Mouse (Mus musculus) lung, embryonic 15.5 days (tissue): ENCODE results near the gene Sptan1. TPM values are rescaled to one million over a fixed set of nuclear protein-coding genes. Genes with fewer than 3 reads are reported as not detected.

Experiments
- ATAC-seq: fragments of 200-750 bp; cut with Nextera tagmentation; 2 replicates; pipeline ENCODE4 v1.8.0; 2017; ENCODE audit warnings: moderate number of reproducible peaks, borderline replicate concordance; ENCODE audit not compliant: low FRiP score, low TSS enrichment; ENCODE audit errors: extremely low read depth
- H3K27ac ChIP-seq: fragments of 300-500 bp; sonication (generic); 2 replicates; pipeline ENCODE4 v1.5.1; 2015; ENCODE audit warnings: moderate library complexity, mild to moderate bottlenecking, inconsistent platforms
- H3K27me3 ChIP-seq: fragments of 300-500 bp; sonication (generic); 2 replicates; pipeline ENCODE4 v1.6.1; 2015; ENCODE audit warnings: inconsistent platforms
- H3K36me3 ChIP-seq: fragments of 300-500 bp; sonication (generic); 2 replicates; pipeline ENCODE4 v1.6.1; 2015; ENCODE audit warnings: inconsistent platforms
- H3K4me1 ChIP-seq: fragments of 300-500 bp; sonication (generic); 2 replicates; pipeline ENCODE4 v1.6.1; 2015; ENCODE audit warnings: inconsistent platforms
- H3K4me2 ChIP-seq: fragments of 300-500 bp; sonication (generic); 2 replicates; pipeline ENCODE4 v1.6.1; 2015; ENCODE audit warnings: inconsistent platforms, mild to moderate bottlenecking, moderate library complexity
- H3K4me3 ChIP-seq: fragments of 300-500 bp; sonication (generic); 2 replicates; pipeline ENCODE4 v1.5.1; 2015; ENCODE audit warnings: mild to moderate bottlenecking, inconsistent platforms
- H3K9ac ChIP-seq: fragments of 300-500 bp; sonication (generic); 2 replicates; pipeline ENCODE4 v1.6.1; 2015; ENCODE audit warnings: inconsistent platforms
- H3K9me3 ChIP-seq: fragments of 300-500 bp; sonication (generic); 2 replicates; pipeline ENCODE4 v1.6.1; 2016; ENCODE audit warnings: inconsistent platforms
- WGBS: fragments of 180-500 bp; shearing (Covaris S2); methylation state at CpG from one replicate; pipeline ENCODE4 v1.1.7; 2015; 5-methylcytosine and 5-hydroxymethylcytosine counted together
- polyA plus RNA-seq: library from polyadenylated mRNA; unstranded; fragments of >200 nt; fragmentation: Nextera tagmentation; extraction: Ambion mirVana; gene quantifications from 2 replicates; pipeline ENCODE4 v1.2.1, GENCODE M21; 2015

Gene Sptan1
- polyA plus RNA-seq, 1 experiment from 2014 or later, result 102 TPM

DNA sequence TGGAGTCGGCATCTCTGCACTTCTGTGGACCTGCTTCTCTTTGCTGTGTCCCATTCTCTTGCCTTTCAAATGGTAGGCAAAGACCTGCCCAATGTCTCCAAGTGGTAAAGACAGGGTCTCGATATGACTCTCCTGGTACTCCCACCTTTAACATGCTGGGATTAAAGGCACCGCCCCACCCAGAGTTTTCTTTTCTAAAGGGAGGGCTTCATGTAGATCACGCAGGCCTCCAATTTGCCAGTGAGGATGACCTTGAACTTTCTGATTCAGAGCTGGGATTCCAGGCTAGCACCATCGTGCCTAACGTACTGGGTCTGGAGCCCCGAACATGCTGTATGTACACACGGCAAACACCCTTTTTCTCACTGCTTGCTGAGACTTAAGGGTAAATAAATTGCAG lies 97.9 kb downstream of the Sptan1 start:
- peak overlapping the region; percentile 98 for H3K27ac ChIP-seq
- peak overlapping the region; percentile 89 for H3K4me2 ChIP-seq
- H3K36me3 ChIP-seq, result peaks cover 1% of the 10 kb centered on the region; the same call in 1 of the 2 replicates
- peak overlapping the region; percentile 59 for H3K9ac ChIP-seq
- WGBS, result 4% methylated on average over 8 of the region's 8 CpGs
- H3K4me1 ChIP-seq, result peaks cover 37% of the 10 kb centered on the region
- H3K9me3 ChIP-seq, result no peaks in the 10 kb centered on the region
- no peak for ATAC-seq
- H3K27me3 ChIP-seq, result no peaks in the 10 kb centered on the region
- H3K4me3 ChIP-seq, result peak overlapping the region; percentile 65

DNA sequence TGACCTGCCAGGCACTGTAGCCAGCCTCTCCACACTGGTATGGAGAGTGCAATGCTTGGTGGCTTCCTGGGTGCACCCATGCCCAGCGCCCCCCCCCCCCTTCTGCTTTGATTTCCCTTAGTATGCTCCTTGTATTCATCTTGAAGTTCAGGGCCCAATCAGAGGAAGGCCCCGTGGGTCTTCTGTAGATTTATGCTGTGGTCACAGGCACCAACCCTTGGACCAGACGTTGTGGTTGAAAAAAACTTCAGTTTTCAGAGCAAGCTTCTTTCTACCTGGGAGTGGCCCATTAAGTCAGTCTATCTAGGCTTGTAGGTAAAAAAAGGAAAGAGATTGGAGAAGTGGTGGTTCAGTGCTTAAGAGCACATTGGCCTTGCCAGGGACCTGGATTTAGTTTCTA lies 98.4 kb downstream of the Sptan1 start:
- H3K27ac ChIP-seq, result peak overlapping the region; percentile 98
- ATAC-seq, result no peak
- H3K4me1 ChIP-seq, result peaks cover 41% of the 10 kb centered on the region
- WGBS, result 6% methylated on average over 3 of the region's 3 CpGs
- H3K9ac ChIP-seq, result peak overlapping the region; percentile 59
- H3K4me2 ChIP-seq, result peak overlapping the region; percentile 89
- H3K4me3 ChIP-seq, result peak overlapping the region; percentile 65
- no peaks in the 10 kb centered on the region for H3K27me3 ChIP-seq
- H3K36me3 ChIP-seq, result peaks cover 7% of the 10 kb centered on the region
- H3K9me3 ChIP-seq, result no peaks in the 10 kb centered on the region

DNA sequence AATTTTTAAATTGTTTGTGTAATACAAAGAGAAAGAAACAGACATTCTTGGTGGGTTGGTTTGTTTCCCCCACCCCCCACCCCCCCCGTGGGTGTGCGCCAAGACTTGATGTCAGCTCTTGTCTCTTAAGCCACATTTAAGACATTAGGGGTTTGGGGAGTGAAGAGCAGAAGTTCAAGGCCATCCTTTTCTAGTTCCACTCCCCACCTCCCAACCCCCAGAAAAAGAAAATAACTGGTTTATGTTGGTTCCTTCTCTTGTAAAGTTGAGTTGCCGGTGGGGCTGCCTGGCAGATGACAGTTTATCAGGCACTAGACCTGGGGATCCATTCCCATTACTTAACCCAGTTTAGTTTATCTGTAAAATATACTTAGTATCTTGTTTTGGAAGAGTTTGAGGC lies 98.9 kb downstream of the Sptan1 start:
- Histone ChIP-seq H3K4me3 (peak overlapping the region; percentile 65; the same call in 1 of the 2 replicates), H3K4me2 (peak overlapping the region; percentile 89), H3K9ac (peak overlapping the region; percentile 59; the same call in 1 of the 2 replicates), H3K36me3 (peaks cover 12% of the 10 kb centered on the region), H3K27ac (peak overlapping the region; percentile 98), H3K4me1 (peaks cover 41% of the 10 kb centered on the region), H3K27me3 (no peaks in the 10 kb centered on the region), H3K9me3 (no peaks in the 10 kb centered on the region)
- ATAC-seq, result no peak
- 35% methylated on average over 3 of the region's 3 CpGs for WGBS

DNA sequence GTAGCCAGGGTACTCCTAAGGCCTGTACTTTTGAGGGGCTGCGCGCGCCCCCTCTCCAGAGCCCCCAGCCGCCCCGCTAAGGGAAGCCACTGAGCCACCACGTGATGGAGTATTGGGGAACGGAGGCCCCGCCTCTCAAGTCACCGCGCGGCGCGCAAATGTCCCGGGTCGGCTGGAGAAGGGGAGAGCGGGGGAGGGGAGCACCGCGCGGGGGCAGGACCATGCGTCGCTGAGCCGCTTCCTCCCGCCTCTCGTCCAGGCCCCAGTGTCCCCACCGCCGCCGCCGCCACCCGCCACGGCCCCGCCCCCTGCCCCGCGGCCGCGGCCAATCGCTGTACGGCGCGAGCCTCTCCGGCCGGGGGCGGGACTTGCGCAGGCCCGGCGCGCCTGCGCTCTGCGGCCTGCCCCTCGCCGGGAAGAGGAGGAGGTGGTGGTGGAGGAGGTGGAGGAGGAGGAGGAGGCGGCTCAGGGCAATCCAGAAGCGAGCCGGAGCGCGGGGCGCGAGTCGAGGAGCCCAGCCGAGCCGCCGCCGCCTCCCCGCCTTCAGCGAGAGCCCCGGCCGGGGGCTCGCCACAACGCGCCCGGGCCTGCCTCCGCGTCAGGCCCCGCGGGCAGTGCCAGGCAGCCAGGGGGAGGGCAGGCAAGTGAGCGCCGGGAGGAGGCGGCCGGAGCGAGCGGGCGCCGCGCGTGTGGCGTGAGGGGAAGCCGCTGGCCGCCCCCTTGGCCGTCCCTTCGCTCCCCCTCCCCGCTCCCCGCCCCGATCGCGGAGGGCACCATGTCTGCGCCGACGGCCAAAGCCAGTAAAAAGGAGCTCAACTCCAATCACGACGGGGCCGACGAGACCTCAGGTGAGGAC lies 100.9 kb downstream of the Sptan1 start:
- H3K27ac ChIP-seq, result peak overlapping the region; percentile 100
- peak; percentile 92 for ATAC-seq
- 1% methylated on average over 83 of the region's 101 CpGs for WGBS

DNA sequence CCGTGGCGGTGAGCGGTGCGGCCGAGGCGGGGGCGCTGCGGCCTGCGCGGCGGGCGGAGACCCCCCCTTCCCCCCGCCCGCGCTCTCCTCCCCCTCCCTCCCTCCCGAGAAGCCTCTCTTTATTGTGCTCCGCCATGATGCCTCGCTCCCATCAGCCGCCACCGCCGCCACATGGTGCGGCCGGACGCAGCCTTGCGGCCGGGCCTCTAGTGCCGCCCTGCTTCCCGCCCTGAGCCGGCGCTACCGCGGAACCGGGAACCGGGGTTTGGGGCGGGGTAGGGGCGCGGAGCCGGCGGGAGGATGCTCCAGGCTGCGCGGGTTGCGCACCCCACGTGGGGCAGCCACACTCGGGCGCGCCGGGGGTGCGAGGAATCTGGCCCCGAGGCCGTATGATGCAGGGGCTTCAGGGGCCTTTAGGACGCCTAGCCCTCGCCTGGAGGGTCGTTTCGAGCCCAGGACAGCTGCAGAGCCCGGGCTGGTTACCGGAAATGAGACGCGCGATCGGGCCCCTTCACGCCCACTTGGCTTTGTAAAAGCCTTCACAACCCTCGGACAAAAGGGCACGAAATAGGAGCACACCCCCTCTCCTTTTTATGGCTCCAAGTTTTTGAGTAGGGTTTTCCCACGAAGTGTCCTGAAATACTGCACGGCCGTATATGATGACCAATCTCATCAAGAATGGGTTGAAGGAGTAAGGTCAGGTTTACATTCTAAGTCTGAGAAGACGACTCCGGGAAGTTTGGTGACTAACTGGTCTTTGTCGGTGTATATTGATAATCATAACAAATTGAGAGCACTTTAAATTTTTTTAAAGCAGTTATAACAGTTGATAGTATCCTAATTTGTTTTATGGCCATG lies 101.9 kb downstream of the Sptan1 start:
- H3K4me3 ChIP-seq, result peak overlapping the region; percentile 93
- peaks cover 33% of the 10 kb centered on the region for H3K4me1 ChIP-seq
- peaks cover 30% of the 10 kb centered on the region for H3K36me3 ChIP-seq
- no peaks in the 10 kb centered on the region for H3K9me3 ChIP-seq
- H3K4me2 ChIP-seq, result peak overlapping the region; percentile 56
- H3K27me3 ChIP-seq, result no peaks in the 10 kb centered on the region
- H3K27ac ChIP-seq, result peak overlapping the region; percentile 100
- ATAC-seq, result peak; percentile 23; the same call in 1 of the 2 replicates
- peak overlapping the region; percentile 100 for H3K9ac ChIP-seq
- WGBS, result under 1% methylated on average over 60 of the region's 69 CpGs

More for the DNA sequence above, 100.9 kb downstream of the Sptan1 start:
- H3K9me3 ChIP-seq, result no peaks in the 10 kb centered on the region
- peaks cover 38% of the 10 kb centered on the region for H3K4me1 ChIP-seq
- peak overlapping the region; percentile 93 for H3K4me3 ChIP-seq
- H3K9ac ChIP-seq, result peak overlapping the region; percentile 100
- peak overlapping the region; percentile 78 for H3K4me2 ChIP-seq
- H3K36me3 ChIP-seq, result peaks cover 27% of the 10 kb centered on the region
- H3K27me3 ChIP-seq, result no peaks in the 10 kb centered on the region

DNA sequence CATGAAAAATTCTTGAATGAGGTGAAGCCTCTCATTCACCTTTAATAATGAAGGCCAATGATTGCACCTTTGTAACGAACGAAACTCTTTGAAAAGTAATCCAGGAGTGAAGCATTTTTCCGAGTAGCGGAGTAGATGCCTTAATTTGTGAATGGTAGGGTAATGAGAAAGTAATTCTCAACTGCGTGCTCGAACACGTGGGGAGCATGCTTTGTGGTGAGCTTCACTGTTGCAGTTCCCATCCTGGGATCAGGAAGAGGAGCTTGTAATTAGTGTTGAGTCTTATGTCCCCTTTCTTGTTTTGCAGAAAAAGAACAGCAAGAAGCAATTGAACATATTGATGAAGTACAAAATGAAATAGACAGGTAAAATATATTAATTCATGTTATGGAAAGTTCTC lies 102.6 kb downstream of the Sptan1 start:
- Histone ChIP-seq H3K4me1 (peaks cover 33% of the 10 kb centered on the region), H3K27ac (no peak overlapping the region), H3K36me3 (peaks cover 37% of the 10 kb centered on the region), H3K9ac (peak overlapping the region; percentile 100), H3K4me3 (peak overlapping the region; percentile 93), H3K27me3 (no peaks in the 10 kb centered on the region), H3K9me3 (no peaks in the 10 kb centered on the region), H3K4me2 (peak overlapping the region; percentile 56)
- 15% methylated on average over 7 of the region's 7 CpGs for WGBS
- ATAC-seq, result no peak

DNA sequence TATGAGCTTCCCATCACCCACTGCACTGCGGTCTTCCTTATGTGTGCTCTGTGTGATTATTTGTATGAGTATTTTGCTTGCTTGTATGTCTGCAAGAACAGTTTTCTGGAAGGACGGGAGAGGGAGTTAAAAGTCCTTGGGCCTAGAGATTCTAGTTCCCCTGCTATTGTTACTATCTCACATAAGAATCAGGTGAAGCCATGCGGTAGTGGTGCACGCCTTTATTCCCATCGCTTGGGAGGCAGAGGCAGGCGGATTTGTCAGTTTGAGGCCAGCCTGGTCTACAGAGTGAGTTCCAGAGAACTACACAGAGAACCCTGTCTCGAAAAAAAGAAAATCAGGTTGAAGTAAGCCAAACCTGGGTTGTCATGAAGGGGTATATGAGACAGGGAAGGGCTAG lies 107.5 kb downstream of the Sptan1 start:
- ATAC-seq, result no peak
- Histone ChIP-seq H3K9ac (no peak overlapping the region), H3K4me1 (peaks cover 13% of the 10 kb centered on the region; the same call in 1 of the 2 replicates), H3K27ac (no peak overlapping the region), H3K4me3 (no peak overlapping the region), H3K9me3 (no peaks in the 10 kb centered on the region), H3K27me3 (no peaks in the 10 kb centered on the region), H3K4me2 (no peak overlapping the region), H3K36me3 (peaks cover 45% of the 10 kb centered on the region)
- WGBS, result 72% methylated on average over 7 of the region's 7 CpGs

DNA sequence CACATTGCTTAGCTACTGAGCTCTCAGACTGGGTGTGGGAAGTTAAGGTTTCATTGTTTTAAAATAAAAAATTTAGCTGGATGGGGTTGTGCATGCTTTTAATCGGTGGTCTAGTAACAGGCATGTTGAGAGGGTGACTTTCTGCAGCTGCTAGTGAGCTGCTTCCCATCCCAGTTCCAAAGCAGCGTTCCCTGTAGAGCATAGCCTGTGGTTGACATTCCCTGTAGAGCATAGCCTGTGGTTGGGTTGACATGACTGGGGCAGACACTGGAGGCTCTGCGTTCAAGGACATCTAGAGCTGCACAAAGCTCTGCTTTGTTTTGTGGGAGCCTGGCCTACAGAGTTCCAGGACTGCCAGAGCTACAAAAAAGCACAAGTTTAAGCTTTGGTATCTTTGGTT lies 107.9 kb downstream of the Sptan1 start:
- Histone ChIP-seq H3K27me3 (no peaks in the 10 kb centered on the region), H3K27ac (no peak overlapping the region), H3K4me2 (no peak overlapping the region), H3K36me3 (peaks cover 43% of the 10 kb centered on the region), H3K4me1 (peaks cover 12% of the 10 kb centered on the region), H3K9ac (no peak overlapping the region), H3K4me3 (no peak overlapping the region), H3K9me3 (no peaks in the 10 kb centered on the region)
- WGBS, result 82% methylated on average over 3 of the region's 3 CpGs
- no peak for ATAC-seq

DNA sequence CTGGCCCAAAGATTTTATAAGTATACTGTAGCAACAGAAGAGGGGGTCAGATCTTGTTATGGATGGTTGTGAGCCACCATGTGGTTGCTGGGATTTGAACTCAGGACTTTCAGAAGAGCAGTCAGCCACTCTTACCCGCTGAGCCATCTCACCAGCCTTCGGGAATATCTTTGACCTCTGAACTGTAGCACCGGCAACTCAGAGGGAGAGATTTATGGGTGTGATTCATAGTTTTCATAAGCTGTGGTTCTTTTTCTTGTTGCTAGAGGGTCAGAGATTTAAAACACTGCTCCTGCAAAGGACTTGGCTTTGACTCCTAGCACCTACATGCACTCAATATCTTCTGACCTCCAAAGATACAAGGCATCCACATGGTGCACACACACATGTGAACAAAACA lies 110.3 kb downstream of the Sptan1 start:
- H3K4me3 ChIP-seq, result no peak overlapping the region
- H3K9me3 ChIP-seq, result no peaks in the 10 kb centered on the region
- H3K27ac ChIP-seq, result no peak overlapping the region
- H3K27me3 ChIP-seq, result no peaks in the 10 kb centered on the region
- no peak overlapping the region for H3K4me2 ChIP-seq
- WGBS, result 48% methylated on average over 3 of the region's 3 CpGs
- ATAC-seq, result no peak
- no peak overlapping the region for H3K9ac ChIP-seq
- H3K4me1 ChIP-seq, result peaks cover 17% of the 10 kb centered on the region
- peaks cover 20% of the 10 kb centered on the region for H3K36me3 ChIP-seq

DNA sequence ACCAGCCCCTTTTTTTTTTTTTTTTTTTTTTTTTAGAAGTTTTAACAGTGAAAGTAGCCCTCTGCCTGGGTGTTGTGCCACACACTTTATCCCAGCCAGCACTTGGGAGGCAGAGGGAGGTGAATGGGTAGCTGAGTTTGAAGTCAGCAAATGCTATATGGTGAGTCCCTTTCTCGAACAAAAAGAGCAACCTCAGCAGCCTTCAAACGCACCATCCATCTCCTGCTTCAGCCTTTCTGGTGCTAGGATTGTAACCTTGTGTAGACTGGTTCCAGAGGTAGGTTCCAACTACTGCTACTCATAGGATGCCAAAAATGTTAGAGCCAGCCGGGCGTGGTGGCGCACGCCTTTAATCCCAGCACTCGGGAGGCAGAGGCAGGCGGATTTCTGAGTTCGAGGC lies 111.1 kb downstream of the Sptan1 start:
- H3K36me3 ChIP-seq, result peaks cover 19% of the 10 kb centered on the region
- no peak overlapping the region for H3K27ac ChIP-seq
- no peak overlapping the region for H3K4me2 ChIP-seq
- no peaks in the 10 kb centered on the region for H3K27me3 ChIP-seq
- peaks cover 17% of the 10 kb centered on the region for H3K4me1 ChIP-seq
- H3K9me3 ChIP-seq, result no peaks in the 10 kb centered on the region
- H3K4me3 ChIP-seq, result no peak overlapping the region
- ATAC-seq, result no peak
- WGBS, result 88% methylated on average over 9 of the region's 9 CpGs
- no peak overlapping the region for H3K9ac ChIP-seq

DNA sequence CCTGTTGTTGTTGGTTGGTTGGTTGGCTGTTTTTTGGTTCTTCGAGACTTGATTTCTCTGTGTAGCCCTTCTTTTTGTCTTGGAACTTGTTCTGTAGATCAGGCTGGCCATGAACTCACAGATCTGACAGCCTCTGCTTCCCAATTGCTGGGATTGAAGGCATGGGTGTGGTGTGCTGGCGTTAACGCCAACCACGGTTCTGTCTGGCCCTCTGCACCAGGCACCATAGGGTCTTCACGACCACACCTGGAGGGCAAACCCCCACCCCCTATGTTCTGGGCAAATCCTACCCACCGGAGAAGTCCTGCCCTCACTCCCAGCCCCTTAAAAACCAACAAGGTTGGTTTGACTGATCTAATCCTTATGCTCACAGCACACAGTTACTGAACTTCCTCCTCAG lies 111.6 kb downstream of the Sptan1 start:
- peak overlapping the region; percentile 97 for H3K27ac ChIP-seq
- H3K27me3 ChIP-seq, result no peaks in the 10 kb centered on the region
- H3K9me3 ChIP-seq, result no peaks in the 10 kb centered on the region
- H3K4me1 ChIP-seq, result peaks cover 17% of the 10 kb centered on the region
- peaks cover 17% of the 10 kb centered on the region for H3K36me3 ChIP-seq
- peak overlapping the region; percentile 76; the same call in 1 of the 2 replicates for H3K4me3 ChIP-seq
- 64% methylated on average over 6 of the region's 6 CpGs for WGBS
- ATAC-seq, result 0 out of 2 replicates have a peak, but pooled peaks have one; percentile 1
- H3K9ac ChIP-seq, result no peak overlapping the region; the same call in 1 of the 2 replicates
- peak overlapping the region; percentile 97 for H3K4me2 ChIP-seq
